Mouse (Mus musculus) MEL (cell line): ENCODE measurements around the gene T2. TPM values are rescaled to one million over a fixed set of nuclear protein-coding genes. Genes with fewer than 3 reads are reported as not detected.

Experiments
- DNase-seq: peaks from one replicate; pipeline ENCODE4 v3.0.0; 2011; ENCODE audit warnings: low read depth, low spot score
- H3K27ac ChIP-seq: 2 replicates; pipeline ENCODE4 v1.5.1; 2012; ENCODE audit warnings: low read depth, mild to moderate bottlenecking, control low read depth, low read length, moderate library complexity; ENCODE audit not compliant: control insufficient read depth
- H3K27me3 ChIP-seq, 2 experiments: fragments of 150-350 bp in 1 of 2; sonication (generic) in 1 of 2; 2 replicates each; pipeline ENCODE4 v1.6.1; 2012; ENCODE audit warnings: low read length in 2 of 2, mild to moderate bottlenecking in 2 of 2, improper control_type of control experiment in 1 of 2, moderate library complexity in 1 of 2; ENCODE audit not compliant: insufficient read depth in 2 of 2, control insufficient read depth in 1 of 2
- H3K36me3 ChIP-seq, 2 experiments: 2 replicates each; pipeline ENCODE4 v1.6.1; 2012 to 2014; ENCODE audit warnings: low read length in 2 of 2, improper control_type of control experiment in 1 of 2, inconsistent platforms in 1 of 2, mild to moderate bottlenecking in 1 of 2; ENCODE audit not compliant: insufficient read depth in 2 of 2, control insufficient read depth in 1 of 2
- H3K4me1 ChIP-seq, 2 experiments: fragments of 150-350 bp in 1 of 2; sonication (generic) in 1 of 2; 2 replicates each; pipeline ENCODE4 v1.6.1; 2012; ENCODE audit warnings: low read length in 2 of 2, improper control_type of control experiment in 1 of 2, mild to moderate bottlenecking in 1 of 2; ENCODE audit not compliant: insufficient read depth in 2 of 2, control insufficient read depth in 1 of 2
- H3K4me3 ChIP-seq, 2 experiments: fragments of 150-350 bp in 1 of 2; sonication (generic) in 1 of 2; 2 replicates each; pipeline ENCODE4 v1.5.1; 2012; ENCODE audit warnings: low read depth in 2 of 2, low read length in 2 of 2, mild to moderate bottlenecking in 2 of 2, moderate library complexity in 2 of 2, control low read depth in 1 of 2, improper control_type of control experiment in 1 of 2; ENCODE audit not compliant: control insufficient read depth in 1 of 2, insufficient read depth in 1 of 2
- H3K79me2 ChIP-seq: 2 replicates; pipeline ENCODE4 v1.6.1; 2012; ENCODE audit warnings: mild to moderate bottlenecking, low read length, moderate library complexity; ENCODE audit not compliant: control insufficient read depth, poor library complexity, insufficient read depth
- H3K9ac ChIP-seq: 2 replicates; pipeline ENCODE4 v1.6.1; 2012; ENCODE audit warnings: low read depth, mild to moderate bottlenecking, control low read depth, low read length, moderate library complexity; ENCODE audit not compliant: control insufficient read depth, poor library complexity, severe bottlenecking
- H3K9me3 ChIP-seq: fragments of 150-350 bp; sonication (generic); replicated peaks from 2 replicates; pipeline ENCODE4 v1.6.1; 2012; ENCODE audit warnings: mild to moderate bottlenecking, low read length, improper control_type of control experiment, moderate library complexity; ENCODE audit not compliant: insufficient read depth
- BHLHE40 ChIP-seq: IDR thresholded peaks from 2 replicates; pipeline ENCODE4 v1.6.1; 2012; ENCODE audit warnings: low read depth, mild to moderate bottlenecking, inconsistent platforms, low read length, improper control_type of control experiment, borderline replicate concordance
- CHD1 ChIP-seq: IDR thresholded peaks from 2 replicates; pipeline ENCODE4 v1.6.1; 2012; ENCODE audit warnings: low read depth, mild to moderate bottlenecking, inconsistent platforms, low read length, improper control_type of control experiment
- CHD2 ChIP-seq: IDR thresholded peaks from 2 replicates; pipeline ENCODE4 v1.6.1; 2011; ENCODE audit warnings: low read length, improper control_type of control experiment
- CTCF ChIP-seq, 3 experiments: IDR thresholded peaks in 2 of 3; conservative IDR thresholded peaks in 1 of 3; 2 replicates each; pipeline ENCODE4 v1.5.1; 2011 to 2012; ENCODE audit warnings: low read length in 3 of 3, low read depth in 2 of 3, mild to moderate bottlenecking in 2 of 3, improper control_type of control experiment in 1 of 3, inconsistent platforms in 1 of 3, mixed read lengths in 1 of 3, moderate library complexity in 1 of 3; ENCODE audit not compliant: control insufficient read depth in 1 of 3, insufficient read depth in 1 of 3, poor library complexity in 1 of 3, severe bottlenecking in 1 of 3
- E2F4 ChIP-seq: IDR thresholded peaks from 2 replicates; pipeline ENCODE4 v1.6.1; 2011; ENCODE audit warnings: low read depth, low read length, improper control_type of control experiment, borderline replicate concordance
- ELF1 ChIP-seq: IDR thresholded peaks from 2 replicates; pipeline ENCODE4 v1.6.1; 2014; ENCODE audit warnings: low read depth, mild to moderate bottlenecking, inconsistent platforms, low read length, improper control_type of control experiment, moderate library complexity
- EP300 ChIP-seq, 2 experiments: IDR thresholded peaks; 2 replicates each; pipeline ENCODE4 v1.6.1; 2011; ENCODE audit warnings: improper control_type of control experiment in 2 of 2, low read length in 2 of 2, low read depth in 1 of 2, mild to moderate bottlenecking in 1 of 2
- ETS1 ChIP-seq: IDR thresholded peaks from 2 replicates; pipeline ENCODE4 v1.6.1; 2012; ENCODE audit warnings: low read depth, mild to moderate bottlenecking, inconsistent platforms, low read length, improper control_type of control experiment, moderate library complexity
- GATA1 ChIP-seq: IDR thresholded peaks from 2 replicates; pipeline ENCODE4 v1.6.1; 2011; ENCODE audit warnings: low read depth, low read length, improper control_type of control experiment
- HCFC1 ChIP-seq: IDR thresholded peaks from 2 replicates; pipeline ENCODE4 v1.6.1; 2012; ENCODE audit warnings: low read depth, mild to moderate bottlenecking, inconsistent platforms, low read length, improper control_type of control experiment, moderate library complexity
- KAT2A ChIP-seq: conservative IDR thresholded peaks from 2 replicates; pipeline ENCODE4 v1.6.1; 2012; ENCODE audit warnings: low read depth, low read length, improper control_type of control experiment, inconsistent platforms
- MAFK ChIP-seq: IDR thresholded peaks from 2 replicates; pipeline ENCODE4 v1.6.1; 2011; ENCODE audit warnings: low read depth, mild to moderate bottlenecking, low read length, improper control_type of control experiment, borderline replicate concordance
- MAX ChIP-seq: IDR thresholded peaks from 2 replicates; pipeline ENCODE4 v1.6.1; 2011; ENCODE audit warnings: low read length, improper control_type of control experiment
- MAZ ChIP-seq: IDR thresholded peaks from 2 replicates; pipeline ENCODE4 v1.6.1; 2012; ENCODE audit warnings: low read depth, mild to moderate bottlenecking, inconsistent platforms, low read length, improper control_type of control experiment
- MEF2A ChIP-seq: IDR thresholded peaks from 2 replicates; pipeline ENCODE4 v1.6.1; 2014; ENCODE audit warnings: low read depth, mild to moderate bottlenecking, inconsistent platforms, low read length, improper control_type of control experiment; ENCODE audit not compliant: poor library complexity, insufficient replicate concordance, severe bottlenecking; ENCODE audit errors: extremely low read depth
- MXI1 ChIP-seq: IDR thresholded peaks from 2 replicates; pipeline ENCODE4 v1.6.1; 2011; ENCODE audit warnings: mild to moderate bottlenecking, low read depth, low read length, improper control_type of control experiment
- MYB ChIP-seq: IDR thresholded peaks from 2 replicates; pipeline ENCODE4 v1.6.1; 2011; ENCODE audit warnings: mild to moderate bottlenecking, low read depth, low read length, improper control_type of control experiment
- NELFE ChIP-seq: IDR thresholded peaks from 2 replicates; pipeline ENCODE4 v1.6.1; 2011; ENCODE audit warnings: low read depth, low read length, improper control_type of control experiment
- NRF1 ChIP-seq: IDR thresholded peaks from 2 replicates; pipeline ENCODE4 v1.6.1; 2014; ENCODE audit warnings: low read depth, mild to moderate bottlenecking, inconsistent platforms, low read length, improper control_type of control experiment, moderate library complexity; ENCODE audit not compliant: poor library complexity, insufficient read depth, severe bottlenecking
- POLR2A ChIP-seq, 2 experiments: IDR thresholded peaks; 2 replicates each; pipeline ENCODE4 v1.6.1; 2011 to 2012; ENCODE audit warnings: low read length in 2 of 2, mild to moderate bottlenecking in 2 of 2, control low read depth in 1 of 2, improper control_type of control experiment in 1 of 2, low read depth in 1 of 2, moderate library complexity in 1 of 2; ENCODE audit not compliant: control insufficient read depth in 1 of 2, insufficient read depth in 1 of 2, poor library complexity in 1 of 2
- POLR2AphosphoS5 ChIP-seq: IDR thresholded peaks from 2 replicates; pipeline ENCODE4 v1.6.1; 2012; ENCODE audit warnings: low read depth, borderline replicate concordance, mild to moderate bottlenecking, inconsistent platforms, low read length, moderate library complexity, mixed read lengths
- SMC3 ChIP-seq: IDR thresholded peaks from 2 replicates; pipeline ENCODE4 v1.6.1; 2011; ENCODE audit warnings: low read depth, low read length, improper control_type of control experiment
- TAL1 ChIP-seq: IDR thresholded peaks from 2 replicates; pipeline ENCODE4 v1.6.1; 2012; ENCODE audit warnings: mild to moderate bottlenecking, inconsistent platforms, low read length, moderate library complexity, mixed read lengths
- UBTF ChIP-seq: IDR thresholded peaks from 2 replicates; pipeline ENCODE4 v1.6.1; 2012; ENCODE audit warnings: low read depth, mild to moderate bottlenecking, inconsistent platforms, low read length, improper control_type of control experiment, moderate library complexity, borderline replicate concordance; ENCODE audit not compliant: insufficient read depth
- USF1 ChIP-seq: IDR thresholded peaks from 2 replicates; pipeline ENCODE4 v1.6.1; 2014; ENCODE audit warnings: low read depth, mild to moderate bottlenecking, inconsistent platforms, low read length, improper control_type of control experiment, moderate library complexity
- USF2 ChIP-seq, 2 experiments: IDR thresholded peaks; 2 replicates each; pipeline ENCODE4 v1.6.1; 2011 to 2012; ENCODE audit warnings: improper control_type of control experiment in 2 of 2, low read length in 2 of 2, borderline replicate concordance in 1 of 2, inconsistent platforms in 1 of 2, low read depth in 1 of 2, mild to moderate bottlenecking in 1 of 2; ENCODE audit not compliant: insufficient read depth in 1 of 2
- ZC3H11A ChIP-seq: IDR thresholded peaks from 2 replicates; pipeline ENCODE4 v1.6.1; 2012; ENCODE audit warnings: low read depth, mild to moderate bottlenecking, inconsistent platforms, low read length, improper control_type of control experiment
- ZKSCAN1 ChIP-seq: IDR thresholded peaks from 2 replicates; pipeline ENCODE4 v1.6.1; 2012; ENCODE audit warnings: low read depth, mild to moderate bottlenecking, inconsistent platforms, low read length, improper control_type of control experiment, moderate library complexity
- ZMIZ1 ChIP-seq: IDR thresholded peaks from 2 replicates; pipeline ENCODE4 v1.6.1; 2012; ENCODE audit warnings: low read depth, mild to moderate bottlenecking, inconsistent platforms, low read length, improper control_type of control experiment, moderate library complexity
- polyA plus RNA-seq, 2 experiments: library from polyadenylated mRNA; stranded (reverse) in 1 of 2; unstranded in 1 of 2; fragments of >175 nt in 1 of 2; fragments of >200 nt in 1 of 2; gene quantifications; 2 replicates each; pipeline versions ENCODE4 v1.2.1 to v1.2.4; 2012; ENCODE audit warnings: low replicate concordance in 2 of 2, low read depth in 1 of 2; ENCODE audit not compliant: insufficient read length in 2 of 2, insufficient read depth in 1 of 2, missing spikeins in 1 of 2
- total RNA-seq: library from RNA; depleted of rRNA; stranded (reverse); fragments of 300-350 nt; gene quantifications from 2 replicates; pipeline ENCODE4 v1.2.3, GENCODE M21; 2012

The T2 gene
- total and polyA plus RNA-seq, 3 experiments = 0.15 TPM; not detected in 2

DNA sequence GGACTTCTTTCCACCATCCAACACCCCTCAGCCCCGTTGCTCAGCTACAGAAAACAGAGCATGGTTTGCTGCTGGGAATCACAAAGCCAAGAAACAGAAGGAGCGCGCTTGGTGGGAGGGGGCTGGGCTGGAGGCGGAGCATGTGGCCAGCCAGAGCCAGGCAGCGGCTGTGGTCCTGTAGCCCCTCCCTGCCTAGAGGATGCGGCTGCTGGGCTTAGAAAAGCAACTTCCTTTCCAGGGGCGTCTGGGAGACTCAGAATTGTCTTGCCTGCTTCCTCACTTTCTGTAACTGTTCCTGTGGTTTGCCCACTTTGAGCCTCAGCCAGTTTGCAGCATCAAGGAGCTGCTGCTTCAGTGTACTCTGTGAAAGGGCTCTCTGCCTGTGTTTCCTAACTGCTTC is 16.0 kb downstream of the T2 start:
- Histone ChIP-seq H3K4me3 (peak overlapping the region; percentile 48 to 56), H3K36me3 (no peaks in the 10 kb centered on the region; a peak in 1 of 4 replicates), H3K79me2 (no peaks in the 10 kb centered on the region), H3K4me1 (peaks cover 0 to 3% of the 10 kb centered on the region in 2 experiments; a peak in 1 of 4 replicates), H3K27ac (peak overlapping the region; percentile 43), H3K9ac (peak overlapping the region; percentile 73), H3K27me3 (no peaks in the 10 kb centered on the region), H3K9me3 (no peaks in the 10 kb centered on the region)
- peak; percentile 84 for DNase-seq
- TF ChIP-seq NELFE = peak; percentile 43
- peak; percentile 42; the same call in 1 of the 2 replicates for TF ChIP-seq MAX
- TF ChIP-seq POLR2A (IDR thresholded peaks at IDR 0.05; ENCODE audit: control insufficient read depth in 1 of 2, insufficient read depth in 1 of 2, low read depth in 1 of 2, low read length in 2 of 2, poor library complexity in 1 of 2) = peak; percentile 48 to 63; a peak in 3 of 4 replicates
- no peak for TF ChIP-seq MAZ
- TF ChIP-seq ELF1 = no peak
- TF ChIP-seq KAT2A = no peak; the same call in 1 of the 2 replicates
- TF ChIP-seq USF1 = peak; percentile 50
- no peak for TF ChIP-seq CHD2
- TF ChIP-seq HCFC1 = peak; percentile 29; the same call in 1 of the 2 replicates
- no peak for TF ChIP-seq ZC3H11A
- TF ChIP-seq SMC3 = no peak
- no peak for TF ChIP-seq BHLHE40
- TF ChIP-seq EP300 (IDR thresholded peaks at IDR 0.05; ENCODE audit: low read depth in 1 of 2, low read length in 2 of 2) = no peak
- no peak; the same call in 1 of the 2 replicates for TF ChIP-seq MXI1
- TF ChIP-seq POLR2AphosphoS5 = no peak
- no peak for TF ChIP-seq UBTF
- TF ChIP-seq MAFK = no peak
- TF ChIP-seq E2F4 = no peak
- TF ChIP-seq CHD1 = no peak
- TF ChIP-seq ZKSCAN1 = no peak
- TF ChIP-seq ETS1 = no peak

DNA sequence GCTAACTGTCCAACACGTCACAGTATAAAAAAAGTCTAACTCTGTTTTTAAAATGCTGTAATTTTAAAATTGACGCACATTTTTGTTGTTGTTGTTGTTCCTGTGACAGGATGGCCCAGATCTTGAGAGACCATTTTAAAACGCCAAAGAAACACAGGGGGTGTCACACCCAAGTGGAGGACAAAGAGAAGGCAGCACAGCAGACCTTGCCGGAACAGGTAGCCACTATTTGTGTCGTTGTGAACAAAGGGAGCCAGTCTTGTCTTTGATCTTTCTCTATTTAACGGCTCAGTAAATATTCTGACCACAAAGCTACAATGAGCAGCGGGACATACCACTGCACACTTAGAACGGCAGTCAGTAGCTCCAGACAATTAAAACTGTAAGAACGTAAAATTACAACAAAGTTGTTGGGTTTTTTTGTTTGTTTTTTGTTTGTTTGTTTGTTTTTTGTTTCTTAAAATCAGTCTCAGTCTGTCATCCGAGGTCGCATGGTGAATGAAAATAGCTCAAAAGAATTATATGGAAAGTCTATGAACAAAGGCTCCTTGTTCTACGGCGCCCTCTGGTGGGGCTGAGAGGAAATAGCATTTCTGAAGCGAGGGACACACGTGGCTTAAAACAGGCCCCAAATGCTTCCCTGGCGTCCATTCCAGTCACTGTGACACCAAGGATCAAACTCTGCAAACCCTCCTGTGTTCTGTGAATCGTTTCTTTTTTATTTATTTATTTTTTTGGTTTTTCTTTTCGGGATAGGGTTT is 16.7 kb downstream of the T2 start:
- Histone ChIP-seq H3K4me3 (peak overlapping the region; percentile 48 to 56), H3K36me3 (peaks cover 0 to 1% of the 10 kb centered on the region in 2 experiments; a peak in 1 of 4 replicates), H3K9ac (peak overlapping the region; percentile 73), H3K4me1 (peaks cover 0 to 4% of the 10 kb centered on the region in 2 experiments; a peak in 1 of 4 replicates), H3K9me3 (no peaks in the 10 kb centered on the region), H3K27ac (peak overlapping the region; percentile 43), H3K27me3 (no peaks in the 10 kb centered on the region), H3K79me2 (no peaks in the 10 kb centered on the region)
- peak; percentile 88 for DNase-seq
- TF ChIP-seq NRF1 = no peak
- no peak for TF ChIP-seq CHD2
- TF ChIP-seq USF2 (IDR thresholded peaks at IDR 0.05; ENCODE audit: borderline replicate concordance in 1 of 2, insufficient read depth in 1 of 2, low read depth in 1 of 2, low read length in 2 of 2) = no peak
- no peak for TF ChIP-seq NELFE
- TF ChIP-seq ETS1 = no peak
- TF ChIP-seq GATA1 = no peak
- peak; percentile 59; the same call in 1 of the 2 replicates for TF ChIP-seq USF1
- no peak for TF ChIP-seq POLR2AphosphoS5
- peak; percentile 70 to 87 (median 75) for TF ChIP-seq CTCF (IDR thresholded peaks at IDR 0.05 in 2 of 3, conservative IDR thresholded peaks at IDR 0.05 in 1 of 3; ENCODE audit: control insufficient read depth in 1 of 3, insufficient read depth in 1 of 3, low read depth in 2 of 3, low read length in 3 of 3, poor library complexity in 1 of 3, severe bottlenecking in 1 of 3)
- peak; percentile 93 for TF ChIP-seq MXI1
- no peak for TF ChIP-seq ZC3H11A
- TF ChIP-seq TAL1 = no peak
- TF ChIP-seq ZMIZ1 = no peak
- no peak for TF ChIP-seq CHD1
- TF ChIP-seq MAFK = no peak
- no peak for TF ChIP-seq MAZ
- TF ChIP-seq MYB = no peak
- TF ChIP-seq MEF2A = no peak
